Mouse (Mus musculus) embryonic facial prominence, embryonic 15.5 days (tissue): ENCODE results near the gene Arpc5. TPM values are rescaled to one million over a fixed set of nuclear protein-coding genes. Genes with fewer than 3 reads are reported as not detected.
A peak's percentile ranks its signal among the peaks of the same experiment; 100 is the strongest.

Source experiments
- ATAC-seq: fragments of 200-750 bp; cut with Nextera tagmentation; 2 replicates; pipeline ENCODE4 v1.8.0; 2017; ENCODE audit warnings: low read depth, moderate TSS enrichment; ENCODE audit not compliant: insufficient number of reproducible peaks, low FRiP score, low TSS enrichment
- H3K27ac ChIP-seq: fragments of 300-500 bp; sonication (generic); replicated peaks from 2 replicates; pipeline ENCODE4 v1.5.1; 2015; ENCODE audit warnings: mild to moderate bottlenecking, inconsistent platforms
- H3K27me3 ChIP-seq: fragments of 300-500 bp; sonication (generic); 2 replicates; pipeline ENCODE4 v1.6.1; 2015; ENCODE audit warnings: inconsistent platforms
- H3K36me3 ChIP-seq: fragments of 300-500 bp; sonication (generic); 2 replicates; pipeline ENCODE4 v1.6.1; 2015; ENCODE audit warnings: mild to moderate bottlenecking, inconsistent platforms
- H3K4me1 ChIP-seq: fragments of 300-500 bp; sonication (generic); 2 replicates; pipeline ENCODE4 v1.6.1; 2015; ENCODE audit warnings: inconsistent platforms
- H3K4me2 ChIP-seq: fragments of 300-500 bp; sonication (generic); replicated peaks from 2 replicates; pipeline ENCODE4 v1.6.1; 2015; ENCODE audit warnings: mild to moderate bottlenecking, inconsistent platforms
- H3K4me3 ChIP-seq: fragments of 300-500 bp; sonication (generic); replicated peaks from 2 replicates; pipeline ENCODE4 v1.5.1; 2015; ENCODE audit warnings: mild to moderate bottlenecking, inconsistent platforms
- H3K9ac ChIP-seq: fragments of 300-500 bp; sonication (generic); 2 replicates; pipeline ENCODE4 v1.6.1; 2015; ENCODE audit warnings: inconsistent platforms
- H3K9me3 ChIP-seq: fragments of 300-500 bp; sonication (generic); replicated peaks from 2 replicates; pipeline ENCODE4 v1.6.1; 2016; ENCODE audit warnings: inconsistent platforms
- WGBS: fragments of 180-500 bp; shearing (Covaris S2); methylation state at CpG from one replicate; pipeline ENCODE4 v1.1.7; 2015; 5-methylcytosine and 5-hydroxymethylcytosine counted together
- polyA plus RNA-seq: library from polyadenylated mRNA; unstranded; fragments of >200 nt; fragmentation: Nextera tagmentation; extraction: Ambion mirVana; gene quantifications from 2 replicates; pipeline ENCODE4 v1.2.1, GENCODE M21; 2015

Arpc5 gene
- polyA plus RNA-seq, 1 experiment from 2014 or later, result 256 TPM

DNA sequence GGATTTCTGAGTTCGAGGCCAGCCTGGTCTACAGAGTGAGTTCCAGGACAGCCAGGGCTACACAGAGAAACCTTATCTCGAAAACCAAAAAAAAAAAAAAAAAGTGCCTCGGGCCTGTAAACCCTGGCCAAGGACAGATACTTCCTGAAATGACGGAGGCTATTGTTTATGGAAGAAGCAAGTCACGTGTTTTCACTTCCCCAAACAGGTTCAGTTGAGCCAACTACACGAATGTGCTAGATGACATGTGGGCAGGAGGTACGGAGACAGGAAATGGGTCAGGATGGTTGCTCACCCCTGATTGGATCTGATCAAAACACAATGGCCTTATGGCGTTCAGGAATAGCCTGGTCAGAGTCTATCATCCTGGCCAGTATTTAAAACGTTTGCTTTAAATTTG, 31.8 kb downstream of the Arpc5 start:
- Histone ChIP-seq H3K9me3 (no peaks in the 10 kb centered on the region), H3K9ac (no peak overlapping the region), H3K36me3 (no peaks in the 10 kb centered on the region), H3K4me2 (no peak overlapping the region), H3K27ac (no peak overlapping the region), H3K4me1 (peaks cover 4% of the 10 kb centered on the region; the same call in 1 of the 2 replicates), H3K4me3 (no peak overlapping the region), H3K27me3 (no peaks in the 10 kb centered on the region)
- WGBS, result 59% methylated on average over 9 of the region's 9 CpGs
- no peak; the same call in 1 of the 2 replicates for ATAC-seq

DNA sequence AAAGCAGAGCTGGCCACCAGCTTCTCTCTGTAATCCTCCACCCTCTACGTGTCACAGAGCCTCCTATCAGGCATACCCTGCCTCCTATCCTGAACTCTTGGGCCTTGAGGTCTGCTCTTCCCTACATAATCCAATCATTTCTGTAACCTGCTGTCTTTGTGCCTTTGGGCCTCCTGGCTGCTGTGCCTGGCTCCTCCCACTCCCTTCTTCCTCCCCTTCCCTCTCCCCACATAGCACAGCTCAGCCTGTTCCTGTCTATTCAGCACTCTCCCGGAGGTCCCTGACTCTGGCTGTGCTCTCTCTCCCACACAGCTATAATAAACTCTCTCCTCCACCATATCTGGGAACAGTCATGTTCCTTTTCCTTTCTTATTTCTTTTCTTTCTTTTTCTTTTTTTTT, 33.6 kb downstream of the Arpc5 start, which contains the start of gene Ncf2:
Gene Ncf2 (plus strand): TSS at position 298 of the 400 bp plus-strand sequence.
- Histone ChIP-seq H3K27ac (no peak within 1 kb of the TSS), H3K9ac (no peak within 1 kb of the TSS), H3K9me3 (no peaks in the 10 kb centered on the region), H3K27me3 (no peaks in the 10 kb centered on the region), H3K36me3 (no peaks in the 10 kb centered on the region), H3K4me3 (no peak within 1 kb of the TSS), H3K4me1 (peaks cover 4% of the 10 kb centered on the region; the same call in 1 of the 2 replicates), H3K4me2 (no peak within 1 kb of the TSS)
- 20% methylated on average over 2 of the region's 2 CpGs for WGBS
- peak; percentile 86 for ATAC-seq

DNA sequence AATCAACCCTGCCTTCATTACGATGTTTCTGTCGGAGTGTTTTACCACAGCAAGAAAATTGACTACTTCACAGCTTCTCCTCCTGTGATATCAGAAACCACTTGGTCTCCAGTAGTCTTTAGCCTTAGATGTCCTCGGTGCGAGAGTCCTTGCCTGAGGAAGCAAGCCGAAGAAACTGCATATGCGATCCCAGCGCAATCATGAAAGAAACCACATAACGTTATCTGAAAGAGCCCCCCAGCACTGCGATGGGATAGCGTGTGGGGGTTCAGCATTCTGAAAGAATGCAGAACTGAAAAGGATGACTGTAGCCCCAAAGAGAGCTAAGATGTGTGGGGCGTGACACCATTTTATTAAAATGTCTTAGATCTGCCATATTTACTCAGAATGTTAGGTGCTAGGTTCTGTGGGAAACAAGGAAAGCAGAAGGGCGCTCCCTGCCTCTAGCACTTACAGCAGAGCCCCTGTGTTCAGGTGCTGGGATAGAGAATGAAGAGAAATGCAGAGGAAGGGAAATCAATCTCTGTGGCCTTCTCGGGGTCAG, 34.4 kb downstream of the Arpc5 start:
- ATAC-seq, result no peak
- Histone ChIP-seq H3K27me3 (no peaks in the 10 kb centered on the region), H3K4me1 (peaks cover 4% of the 10 kb centered on the region; the same call in 1 of the 2 replicates), H3K9ac (no peak overlapping the region), H3K9me3 (no peaks in the 10 kb centered on the region), H3K36me3 (no peaks in the 10 kb centered on the region), H3K27ac (no peak overlapping the region), H3K4me2 (no peak overlapping the region), H3K4me3 (no peak overlapping the region)
- WGBS, result 82% methylated on average over 13 of the region's 13 CpGs

DNA sequence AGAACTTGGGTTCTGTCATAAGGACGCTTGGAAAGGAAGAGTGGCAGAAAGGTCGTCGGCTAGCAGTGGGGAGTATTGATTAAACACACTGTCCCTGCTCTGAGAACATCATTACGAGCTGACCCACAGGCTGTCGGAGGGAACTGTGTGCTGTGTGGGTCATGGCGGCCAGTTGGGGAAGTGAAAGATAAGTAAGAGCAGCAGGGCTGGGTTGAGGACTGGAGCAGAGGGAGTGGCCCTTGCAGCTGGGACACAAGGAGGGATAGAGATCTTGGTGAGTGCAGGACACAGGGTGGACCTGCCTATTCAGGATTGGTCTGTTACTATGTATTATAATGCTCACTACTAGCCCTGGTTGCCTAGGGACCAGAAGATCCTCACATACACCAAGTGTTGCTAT, 38.6 kb downstream of the Arpc5 start:
- Histone ChIP-seq H3K36me3 (no peaks in the 10 kb centered on the region), H3K4me1 (peaks cover 9% of the 10 kb centered on the region; the same call in 1 of the 2 replicates), H3K9me3 (no peaks in the 10 kb centered on the region), H3K27me3 (no peaks in the 10 kb centered on the region), H3K9ac (no peak overlapping the region), H3K27ac (no peak overlapping the region), H3K4me2 (no peak overlapping the region), H3K4me3 (no peak overlapping the region)
- ATAC-seq, result no peak
- WGBS, result 87% methylated on average over 6 of the region's 6 CpGs

DNA sequence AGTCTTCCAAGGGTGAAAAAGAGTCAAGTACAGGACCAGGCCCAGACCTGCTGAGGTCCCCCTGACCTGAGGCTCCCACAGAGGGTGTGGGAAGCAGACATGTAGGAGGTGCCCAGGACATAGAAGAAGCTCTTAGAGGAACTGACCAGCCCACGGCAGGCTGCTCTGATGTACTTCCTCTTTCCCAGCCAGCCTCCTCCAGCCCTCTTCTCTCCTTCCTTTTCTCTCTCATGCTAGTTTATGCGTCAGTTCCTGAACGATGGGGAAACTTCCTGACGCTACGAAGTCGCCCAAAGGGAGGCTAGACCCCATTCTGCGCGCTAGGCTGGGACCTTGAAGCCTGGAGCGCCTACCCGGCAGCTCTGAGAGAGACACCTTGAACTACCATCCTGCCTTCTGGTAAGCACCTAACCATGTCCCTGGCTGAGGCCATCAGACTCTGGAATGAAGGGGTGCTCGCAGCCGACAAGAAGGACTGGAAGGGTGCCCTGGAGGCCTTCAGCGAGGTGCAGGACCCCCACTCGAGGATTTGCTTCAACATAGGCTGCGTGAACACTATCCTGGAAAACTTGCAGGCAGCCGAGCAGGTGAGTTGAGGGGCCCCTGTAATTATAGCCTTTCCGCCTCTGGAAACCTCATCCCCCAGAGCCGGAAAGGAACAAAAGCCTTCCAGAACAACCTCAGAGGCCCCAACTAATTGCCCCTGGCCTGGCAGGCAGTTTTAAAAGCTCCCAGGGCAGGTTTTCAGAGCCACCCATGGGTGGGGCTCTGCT, 41.5 kb downstream of the Arpc5 start:
- H3K9me3 ChIP-seq, result no peaks in the 10 kb centered on the region
- no peak overlapping the region for H3K4me3 ChIP-seq
- no peaks in the 10 kb centered on the region for H3K27me3 ChIP-seq
- no peak overlapping the region for H3K9ac ChIP-seq
- 0 out of 2 replicates have a peak, but pooled peaks cover 9% of the 10 kb centered on the region for H3K4me1 ChIP-seq
- 53% methylated on average over 18 of the region's 18 CpGs for WGBS
- no peak overlapping the region for H3K27ac ChIP-seq
- ATAC-seq, result 0 out of 2 replicates have a peak, but pooled peaks have one; percentile 35
- H3K36me3 ChIP-seq, result no peaks in the 10 kb centered on the region
- H3K4me2 ChIP-seq, result no peak overlapping the region

GRCm38 (mm10) chr1:152808392-152808680, 42.0 kb downstream of the Arpc5 start:
- 0 out of 2 replicates have a peak, but pooled peaks cover 9% of the 10 kb centered on the region for H3K4me1 ChIP-seq
- no peak overlapping the region for H3K4me3 ChIP-seq
- H3K36me3 ChIP-seq, result no peaks in the 10 kb centered on the region
- H3K4me2 ChIP-seq, result no peak overlapping the region
- WGBS, result 62% methylated on average over 2 of the region's 2 CpGs
- no peak overlapping the region for H3K27ac ChIP-seq
- no peaks in the 10 kb centered on the region for H3K9me3 ChIP-seq
- no peak for ATAC-seq
- no peaks in the 10 kb centered on the region for H3K27me3 ChIP-seq
- no peak overlapping the region for H3K9ac ChIP-seq

GRCm38 (mm10) chr1:152809541-152810252, 43.4 kb downstream of the Arpc5 start:
- ATAC-seq, result no peak

DNA sequence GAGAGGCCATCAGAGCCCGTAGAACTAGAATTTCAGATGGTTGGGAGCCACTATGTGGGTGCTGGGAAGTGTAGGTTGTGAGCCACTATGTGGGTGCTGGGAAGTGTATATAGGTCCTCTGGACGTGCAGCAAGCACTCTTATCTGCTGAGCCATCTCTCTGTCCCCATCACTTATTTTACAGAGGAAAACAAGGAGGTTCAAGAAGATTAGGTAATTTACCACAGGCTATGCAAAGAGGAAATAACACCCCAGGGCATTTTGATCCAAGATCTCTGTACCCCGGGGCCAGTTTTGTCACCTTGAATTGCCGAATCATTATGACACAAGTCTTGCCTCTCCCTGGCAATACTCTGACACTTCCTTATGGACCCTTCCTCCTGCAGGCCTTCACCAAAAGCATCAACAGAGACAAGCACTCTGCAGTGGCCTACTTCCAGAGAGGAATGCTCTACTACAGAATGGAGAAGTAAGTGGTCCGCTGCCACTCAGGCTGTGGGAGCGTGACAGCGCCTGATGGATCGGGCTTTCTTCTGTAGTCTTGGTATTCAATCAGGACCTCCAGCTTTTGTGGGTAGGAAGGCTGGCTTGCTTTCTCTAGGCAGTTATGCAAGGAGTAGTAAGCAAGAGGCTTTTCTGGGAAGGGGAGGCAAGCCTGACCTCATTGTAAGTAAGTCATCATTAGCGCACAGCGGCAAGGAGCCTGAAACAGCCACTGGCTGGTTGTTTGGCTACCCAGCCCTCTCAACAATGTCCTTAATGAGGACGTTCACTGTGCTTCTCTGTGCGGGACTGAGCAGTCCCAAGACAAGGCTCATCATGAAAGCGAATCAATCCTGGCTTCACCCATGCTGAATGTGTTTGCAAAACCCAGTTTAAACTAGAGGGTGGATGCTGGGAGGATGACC, 44.4 kb downstream of the Arpc5 start:
- peaks cover 16% of the 10 kb centered on the region for H3K4me1 ChIP-seq
- H3K4me3 ChIP-seq, result no peak overlapping the region
- no peak for ATAC-seq
- H3K4me2 ChIP-seq, result no peak overlapping the region
- 75% methylated on average over 13 of the region's 13 CpGs for WGBS
- no peaks in the 10 kb centered on the region for H3K9me3 ChIP-seq
- no peak overlapping the region for H3K27ac ChIP-seq
- no peaks in the 10 kb centered on the region for H3K36me3 ChIP-seq
- H3K27me3 ChIP-seq, result no peaks in the 10 kb centered on the region
- no peak overlapping the region for H3K9ac ChIP-seq

More at GRCm38 (mm10) chr1:152809541-152810252, 43.4 kb downstream of the Arpc5 start:
- H3K4me3 ChIP-seq, result no peak overlapping the region
- no peaks in the 10 kb centered on the region for H3K36me3 ChIP-seq
- no peak overlapping the region for H3K27ac ChIP-seq
- H3K4me2 ChIP-seq, result no peak overlapping the region
- 0 out of 2 replicates have a peak, but pooled peaks cover 9% of the 10 kb centered on the region for H3K4me1 ChIP-seq
- 29% methylated on average over 8 of the region's 8 CpGs for WGBS
- H3K9ac ChIP-seq, result no peak overlapping the region
- H3K9me3 ChIP-seq, result no peaks in the 10 kb centered on the region
- no peaks in the 10 kb centered on the region for H3K27me3 ChIP-seq

GRCm38 (mm10) chr1:152815265-152815701, 48.9 kb downstream of the Arpc5 start:
- H3K36me3 ChIP-seq, result no peaks in the 10 kb centered on the region
- 40% methylated on average over 7 of the region's 7 CpGs for WGBS
- no peaks in the 10 kb centered on the region for H3K27me3 ChIP-seq
- H3K4me3 ChIP-seq, result no peak overlapping the region
- no peak overlapping the region for H3K9ac ChIP-seq
- H3K27ac ChIP-seq, result 0 out of 2 replicates have a peak overlapping the region, but pooled peaks have one; percentile 28
- peak; percentile 83 for ATAC-seq
- H3K4me1 ChIP-seq, result peaks cover 29% of the 10 kb centered on the region
- H3K9me3 ChIP-seq, result no peaks in the 10 kb centered on the region
- H3K4me2 ChIP-seq, result peak overlapping the region; percentile 31

- Histone ChIP-seq H3K27me3 (no peaks in the 10 kb centered on the region), H3K36me3 (no peaks in the 10 kb centered on the region), H3K9me3 (no peaks in the 10 kb centered on the region), H3K4me1 (peaks cover 29% of the 10 kb centered on the region), H3K4me2 (no peak overlapping the region), H3K9ac (no peak overlapping the region), H3K27ac (no peak overlapping the region), H3K4me3 (no peak overlapping the region)
- no peak for ATAC-seq
- 27% methylated on average over 12 of the region's 12 CpGs for WGBS
Measured at GRCm38 (mm10) chr1:152817027-152817769, 50.9 kb downstream of the Arpc5 start.
